Mouse (Mus musculus): Measurements from ENCODE around the gene Cyp1a1.

DNA sequence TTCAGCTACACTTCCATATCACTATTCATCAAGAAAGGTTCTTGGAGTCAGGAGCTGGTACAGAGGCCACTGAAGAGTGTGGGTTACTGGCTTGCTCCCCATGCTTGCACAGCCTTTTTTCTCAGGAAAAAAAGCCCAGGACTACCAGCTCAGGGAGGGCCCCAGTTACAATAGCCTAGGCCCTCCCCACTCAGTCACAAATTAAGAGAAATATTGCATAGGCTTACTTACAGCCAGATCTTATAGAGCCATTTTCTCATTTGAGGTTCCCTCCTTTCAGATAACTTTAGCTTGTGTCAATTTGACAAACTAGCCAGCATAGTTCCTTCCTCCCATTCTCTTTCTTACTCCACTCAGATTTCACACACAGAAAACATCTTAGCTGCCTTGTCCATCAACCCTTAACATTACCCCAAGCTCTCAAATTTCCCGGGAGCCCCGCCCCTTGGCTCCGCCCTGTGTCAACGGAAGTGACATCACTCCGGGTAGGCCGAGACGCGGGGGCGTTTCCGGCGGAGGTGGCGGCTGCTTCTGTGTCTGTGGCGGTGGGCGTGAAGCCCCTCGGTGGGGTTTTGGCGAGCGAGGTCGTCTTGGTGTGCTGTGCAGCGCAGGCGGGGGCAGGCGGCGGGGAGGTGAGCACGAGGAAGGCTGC is 20.5 kb downstream of the Cyp1a1 start, which contains the start of gene Edc3:
- TF ChIP-seq POLR2A (IDR thresholded peaks at IDR 0.05; ENCODE audit: control insufficient read depth, low read depth, low read length) (peak; percentile 74), CTCF (IDR thresholded peaks at IDR 0.05; ENCODE audit: control insufficient read depth, insufficient read depth, insufficient replicate concordance, low read depth, low read length) (no peak)

Data from testis, adult 2 months (tissue).